Mouse (Mus musculus) adrenal gland (tissue): ENCODE measurements around the gene Gm19684.
"Not testable (repeated sequence)": the region's sequence is repeated elsewhere in the genome, so short reads cannot be mapped to it uniquely, and the experiment has no call there.

Experiments
- intact Hi-C: fragments of 180-260 bp; cut with DNase I; formaldehyde crosslinking; loops from one replicate; pipeline ENCODE4 v1.15.1; 2025

Gene Gm19684

DNA sequence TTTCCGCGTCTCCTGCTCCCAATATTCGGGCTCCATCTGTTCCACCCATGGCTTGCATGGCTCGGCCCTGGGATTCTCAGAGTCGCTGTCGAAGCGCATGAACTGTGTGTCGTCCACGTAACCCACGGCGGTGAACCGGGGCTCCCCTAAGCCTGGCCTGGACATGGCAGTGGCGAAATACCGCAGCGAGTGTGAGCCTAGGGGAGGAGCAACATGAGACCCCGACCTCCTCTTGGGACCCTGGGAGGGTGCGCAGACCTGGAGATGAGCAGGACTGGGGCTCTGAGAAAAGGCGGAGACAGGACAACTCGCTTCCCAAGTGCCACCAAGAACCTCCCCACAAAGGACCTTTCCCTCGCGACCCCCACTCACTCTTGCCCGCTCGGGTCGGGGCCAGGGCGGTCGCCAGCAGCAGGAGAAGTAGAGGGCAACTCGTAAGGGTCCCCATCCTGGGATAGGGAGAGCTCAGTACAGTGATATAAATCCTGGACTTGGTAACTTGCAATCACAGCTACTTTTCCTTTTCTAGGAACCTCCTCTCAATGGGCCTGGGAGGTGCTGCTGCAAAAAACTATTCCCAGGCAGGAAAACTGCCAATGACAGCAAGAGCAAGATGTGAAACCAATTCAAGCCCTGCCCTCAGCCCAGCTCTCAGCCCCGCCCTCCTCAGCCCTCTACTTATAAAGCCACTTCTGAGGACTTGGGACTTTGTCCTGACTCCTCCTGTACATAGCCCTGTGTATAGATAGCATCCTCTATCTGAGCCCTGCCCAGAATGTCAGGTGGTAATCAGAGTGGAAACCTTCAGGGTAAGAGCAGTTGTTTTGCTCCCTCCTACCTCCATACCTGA is 7.7 kb downstream of the Gm19684 start, which contains the start of gene Gm7030:
Gm7030 (minus strand) TSS at position 458 of the 850 bp plus-strand sequence.
- intact Hi-C loops: not testable (repeated sequence)

DNA sequence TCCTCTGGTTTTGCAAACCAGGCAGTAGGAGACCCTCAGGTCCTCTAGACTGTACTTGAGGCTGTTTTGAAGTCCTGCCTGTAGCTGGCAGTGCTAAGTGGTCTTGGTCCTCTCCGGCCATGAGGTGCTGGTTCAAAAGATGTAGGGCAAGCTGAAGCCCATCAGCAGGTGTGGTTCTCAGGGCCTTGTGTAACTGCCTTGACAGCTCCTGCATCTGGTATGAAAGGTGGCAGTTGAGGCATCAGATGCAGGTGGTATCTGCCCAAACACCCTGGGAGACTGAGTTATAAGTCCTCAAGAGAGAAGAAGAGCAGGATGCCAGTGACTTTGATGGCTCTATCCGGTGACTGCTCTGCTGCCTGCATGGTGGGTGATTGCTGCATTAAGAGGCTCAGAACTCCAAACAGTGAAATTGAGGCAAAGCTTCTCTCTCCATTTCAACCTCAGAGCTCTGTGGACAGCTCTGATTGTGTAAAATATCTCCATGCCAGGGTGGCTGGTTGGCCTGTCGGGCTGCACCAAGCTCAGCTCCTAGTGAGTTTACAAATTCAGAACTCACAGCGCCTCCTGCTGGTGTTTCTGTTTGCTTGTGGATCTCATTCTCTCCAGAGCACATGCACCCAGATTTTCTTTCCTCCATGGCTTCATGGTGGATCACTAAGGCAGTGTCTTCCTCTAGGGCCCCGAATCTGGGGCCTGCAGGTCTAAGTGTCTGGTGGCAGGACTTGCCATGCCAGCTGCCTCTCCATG is 10.2 kb downstream of the Gm19684 start:
- intact Hi-C loops: loop anchor here (10.0 kb wide), 1 partner anchor 67 kb away; no protein-coding TSS in a partner anchor

DNA sequence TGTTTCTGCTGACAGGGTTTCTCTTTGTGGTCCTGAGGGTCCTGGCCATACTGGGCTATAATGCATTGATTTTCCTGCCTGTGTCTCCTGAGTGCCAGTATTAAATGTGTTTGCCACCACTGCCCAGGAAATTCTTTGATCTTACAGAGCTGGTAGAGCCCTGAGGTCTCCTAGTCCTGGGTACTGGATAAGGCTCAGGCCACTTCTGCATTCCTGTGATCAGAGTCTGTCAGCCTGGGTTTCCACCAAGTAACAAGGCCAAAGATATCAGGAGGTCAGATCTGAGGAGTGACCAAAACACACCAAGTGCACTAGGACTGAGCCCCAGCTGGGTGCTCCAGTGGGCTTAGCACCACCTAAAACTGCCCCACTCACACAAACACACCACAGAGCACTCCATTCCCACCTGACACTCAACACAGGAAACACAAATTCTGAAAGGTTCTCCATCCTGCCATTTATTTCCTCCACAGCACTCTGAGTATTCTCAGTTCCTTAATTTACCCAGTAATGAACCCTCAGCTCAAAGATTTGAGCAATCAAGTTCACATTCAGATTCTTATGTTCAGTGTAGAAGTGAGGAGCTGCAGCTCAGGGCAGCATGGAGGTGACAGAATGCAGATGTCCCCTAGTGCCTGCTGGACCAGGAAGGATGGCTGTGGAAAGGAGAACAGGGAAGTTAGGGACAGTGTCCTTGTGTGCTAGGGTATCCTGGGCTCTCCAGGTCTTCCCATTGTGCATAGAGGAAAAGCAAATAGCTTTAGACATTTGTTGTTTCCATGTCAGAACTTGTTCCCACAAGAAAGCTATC is 14.1 kb downstream of the Gm19684 start:
- intact Hi-C loops: loop anchor here (10.0 kb wide), 1 partner anchor 71 kb away; no protein-coding TSS in a partner anchor

DNA sequence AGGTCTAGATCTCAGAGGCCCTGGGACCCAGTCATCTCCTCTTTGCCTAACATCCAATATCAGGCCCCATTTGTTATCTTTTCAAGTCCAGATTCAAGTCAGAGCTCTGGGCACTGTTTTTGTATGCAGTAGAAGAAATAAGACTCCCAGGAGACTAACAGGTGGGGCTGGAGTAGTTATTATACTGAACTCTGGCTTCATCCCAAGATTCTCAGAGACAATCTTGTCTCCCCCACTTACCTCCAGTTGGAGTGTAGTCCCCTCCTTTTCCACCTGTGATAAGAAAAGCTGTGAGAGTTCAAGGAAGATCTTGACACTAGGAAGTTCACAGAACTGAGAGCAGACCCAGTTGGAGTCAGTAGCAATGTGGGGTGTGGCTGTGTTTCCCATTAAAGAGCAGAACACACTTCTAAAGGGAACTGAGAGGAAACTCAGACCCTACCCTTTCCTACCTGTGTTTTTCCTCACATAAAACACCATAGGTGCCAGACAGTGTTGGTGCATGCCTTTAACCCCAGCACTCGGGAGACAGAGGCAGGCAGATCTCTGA is 14.9 kb downstream of the Gm19684 start:
- intact Hi-C loops: loop anchor here (10.0 kb wide), 1 partner anchor 72 kb away; no protein-coding TSS in a partner anchor

DNA sequence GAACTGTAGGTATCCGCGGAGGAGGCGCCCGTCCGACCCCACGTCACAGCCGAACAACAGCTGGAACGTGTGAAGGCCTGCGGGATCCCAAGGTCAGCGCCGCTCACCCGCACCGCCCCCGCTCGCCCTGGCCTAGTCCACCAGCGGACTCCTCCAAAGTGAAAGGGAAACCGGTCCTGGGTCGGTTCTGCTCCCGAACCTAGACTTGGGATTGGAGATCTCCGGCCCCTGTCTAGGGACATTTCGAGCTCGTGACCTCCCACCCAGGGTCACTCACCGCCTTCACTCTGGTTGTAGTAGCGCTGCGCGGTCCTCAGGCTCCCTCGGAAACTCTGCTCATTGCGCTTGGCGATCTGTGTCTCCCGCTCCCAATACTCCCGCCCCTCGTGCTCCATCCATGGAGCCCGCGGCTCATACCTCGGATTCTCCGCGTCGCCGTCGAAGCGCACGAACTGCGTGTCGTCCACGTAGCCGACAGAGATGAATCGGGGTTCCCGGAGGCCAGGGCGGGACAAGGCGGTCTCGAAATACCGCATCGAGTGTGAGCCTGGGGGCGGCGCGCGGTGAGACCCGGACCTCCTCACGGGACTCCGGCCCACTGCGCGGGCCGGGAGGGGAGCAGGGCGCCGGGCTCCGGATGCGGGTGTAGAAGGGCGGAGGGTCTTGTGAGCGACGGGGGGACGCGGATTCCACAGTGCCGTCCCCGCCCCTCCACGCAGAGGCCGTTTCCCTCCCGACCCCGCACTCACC is 23.8 kb downstream of the Gm19684 start:
- intact Hi-C loops: no loop called here

DNA sequence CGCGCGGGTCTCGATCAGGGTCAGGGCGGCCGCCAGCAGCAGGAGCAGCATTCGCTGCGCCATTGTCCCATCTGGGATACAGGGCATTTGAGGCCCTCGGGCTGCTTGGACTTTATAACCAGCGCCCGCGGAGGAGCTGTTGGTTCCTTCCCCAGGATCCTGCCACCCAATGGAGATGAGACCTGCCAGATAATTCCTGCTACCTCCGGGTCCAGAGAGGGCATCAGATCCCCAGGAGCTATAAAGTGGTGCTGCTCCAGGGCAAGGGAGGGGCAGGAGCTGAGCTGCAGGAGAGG is 24.3 kb downstream of the Gm19684 start:
- intact Hi-C loops: not testable (repeated sequence)

DNA sequence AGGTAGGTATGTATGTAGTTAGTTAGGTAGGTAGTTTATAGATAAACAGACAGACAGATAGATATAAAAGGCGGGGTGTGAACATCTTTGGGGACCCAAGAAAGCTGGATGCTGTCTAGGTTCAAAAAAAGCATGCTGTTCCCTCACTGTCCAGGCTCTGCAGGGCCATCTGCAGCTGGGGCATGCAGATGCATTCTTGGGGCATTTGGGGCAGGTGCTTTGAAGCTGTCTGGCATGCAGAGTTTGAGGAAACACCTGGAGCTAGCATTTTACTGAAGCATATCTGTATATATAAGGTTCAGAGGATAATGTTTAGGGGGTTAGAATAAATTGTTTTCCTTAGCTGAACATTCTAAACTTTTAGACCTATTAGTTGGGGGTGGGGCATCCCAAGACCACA is 25.5 kb downstream of the Gm19684 start:
- intact Hi-C loops: not testable (repeated sequence)

DNA sequence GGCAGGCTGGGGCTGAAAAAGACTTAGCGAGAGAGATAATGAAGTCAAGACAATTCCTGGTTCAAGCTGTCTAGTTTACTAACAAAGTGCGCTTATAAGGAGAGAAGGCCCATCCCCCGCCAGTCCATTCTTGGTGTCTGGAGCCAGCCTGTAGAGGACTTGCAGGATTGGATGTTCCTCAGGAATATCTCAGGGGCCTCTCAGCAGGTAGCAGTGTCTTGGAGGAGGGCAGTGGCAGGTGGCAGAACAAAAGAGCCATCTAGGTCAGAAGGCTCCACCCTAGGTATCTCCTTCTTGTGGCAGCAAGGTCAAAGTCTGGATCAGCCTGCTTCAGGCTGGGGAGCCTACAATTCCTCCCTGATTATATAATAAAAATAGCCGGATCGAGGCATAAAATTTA is 27.0 kb downstream of the Gm19684 start:
- intact Hi-C loops: not testable (repeated sequence)

DNA sequence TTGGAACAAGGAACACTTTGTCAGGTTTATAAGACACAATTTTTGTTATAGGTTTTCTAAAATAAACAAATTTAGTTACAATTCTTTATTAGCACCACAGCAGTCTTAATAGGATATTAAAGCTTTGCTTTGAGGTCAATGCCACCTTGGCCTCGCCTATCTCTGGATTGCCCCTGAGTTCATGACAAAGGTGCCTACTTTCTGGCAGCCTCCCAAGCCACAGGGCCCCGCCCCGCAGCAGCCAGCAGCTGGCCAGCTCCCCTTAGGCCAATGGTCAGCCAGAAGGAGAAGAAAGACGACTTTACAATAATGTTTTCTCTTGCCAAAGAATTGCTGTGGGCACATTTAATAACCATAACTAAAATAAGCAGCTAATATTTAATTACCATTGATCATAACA is 29.7 kb downstream of the Gm19684 start:
- intact Hi-C loops: not testable (repeated sequence)

DNA sequence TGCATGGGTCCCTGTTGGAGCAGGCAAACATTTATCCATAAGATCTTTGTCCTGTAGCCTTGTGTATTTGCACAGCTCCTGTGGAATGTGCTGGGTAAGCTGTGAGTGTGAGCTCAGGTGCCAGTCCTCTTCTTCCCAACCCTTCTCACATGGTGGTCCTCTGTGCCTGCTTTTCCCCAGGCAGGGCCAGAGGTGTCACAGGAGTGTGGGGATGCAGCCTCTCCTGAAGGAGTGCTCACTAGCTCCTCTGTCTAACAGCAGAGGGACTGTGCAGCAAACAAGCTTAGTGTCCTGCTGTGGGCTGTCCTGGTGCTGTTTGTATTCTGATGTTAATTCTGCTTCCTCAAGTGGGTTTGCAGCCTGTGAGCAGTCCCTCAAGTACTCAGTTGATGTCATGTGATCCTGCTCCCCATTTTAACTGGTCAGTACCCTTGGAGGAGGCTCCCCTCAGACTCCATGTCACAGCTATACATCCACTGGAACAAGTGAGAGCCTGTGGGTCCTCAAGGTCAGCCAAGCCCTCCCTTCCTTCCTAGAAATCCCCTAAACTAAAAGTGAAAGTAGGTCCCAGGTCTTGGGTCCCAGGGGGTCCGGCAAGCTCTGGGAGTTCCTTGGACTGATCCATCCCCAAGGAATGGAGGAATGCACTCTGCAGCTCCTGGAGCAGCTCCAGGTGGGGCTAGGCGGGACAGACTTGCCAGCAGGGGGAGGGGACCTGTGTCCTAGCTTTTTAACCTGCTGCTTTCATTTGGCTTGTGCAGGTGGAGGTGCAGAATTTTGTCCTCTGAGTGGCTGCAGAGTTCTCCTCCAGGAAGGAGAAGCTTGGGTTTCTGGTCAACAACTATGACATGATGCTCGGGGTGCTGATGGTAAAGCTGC is 33.0 kb downstream of the Gm19684 start:
- intact Hi-C loops: no loop called here

DNA sequence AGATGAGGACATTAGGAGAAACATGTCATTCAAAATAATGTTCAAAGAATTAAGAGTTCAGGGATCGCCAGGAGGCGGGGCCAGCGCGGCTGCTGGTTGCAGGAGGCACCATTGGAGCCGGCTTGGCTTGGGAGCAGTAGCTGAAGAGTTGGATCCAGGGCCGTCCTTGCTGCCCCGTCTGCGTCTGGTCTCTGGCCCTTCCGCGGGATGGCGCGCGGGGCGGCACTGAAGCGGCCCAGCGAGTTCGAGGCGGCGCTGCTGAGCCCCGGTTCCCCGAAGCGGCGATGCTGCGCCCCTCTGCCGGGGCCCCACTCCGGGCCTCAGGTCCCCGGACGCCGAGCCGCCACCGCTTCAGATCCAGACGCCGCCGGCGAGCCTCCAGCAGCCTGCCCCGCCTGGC is 36.3 kb downstream of the Gm19684 start:
- intact Hi-C loops: not testable (repeated sequence)

DNA sequence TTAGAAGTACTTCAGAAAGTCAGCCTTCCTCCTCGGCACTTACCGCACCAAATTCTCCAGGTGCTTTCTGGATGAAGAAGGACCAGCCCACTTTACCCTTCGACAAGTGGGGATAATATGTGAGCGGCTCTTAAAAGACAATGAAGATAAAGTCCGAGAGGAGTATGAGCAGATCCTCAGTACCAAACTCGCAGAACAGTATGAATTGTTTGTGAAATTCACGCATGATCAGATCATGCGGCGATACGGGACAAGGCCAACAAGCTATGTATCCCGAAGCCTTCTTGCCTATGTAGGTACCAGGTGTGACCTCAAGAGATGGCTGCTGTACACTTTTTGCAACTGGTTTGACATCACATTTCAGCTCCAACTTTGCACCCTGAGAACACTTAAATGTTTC is 36.8 kb downstream of the Gm19684 start:
- intact Hi-C loops: not testable (repeated sequence)

DNA sequence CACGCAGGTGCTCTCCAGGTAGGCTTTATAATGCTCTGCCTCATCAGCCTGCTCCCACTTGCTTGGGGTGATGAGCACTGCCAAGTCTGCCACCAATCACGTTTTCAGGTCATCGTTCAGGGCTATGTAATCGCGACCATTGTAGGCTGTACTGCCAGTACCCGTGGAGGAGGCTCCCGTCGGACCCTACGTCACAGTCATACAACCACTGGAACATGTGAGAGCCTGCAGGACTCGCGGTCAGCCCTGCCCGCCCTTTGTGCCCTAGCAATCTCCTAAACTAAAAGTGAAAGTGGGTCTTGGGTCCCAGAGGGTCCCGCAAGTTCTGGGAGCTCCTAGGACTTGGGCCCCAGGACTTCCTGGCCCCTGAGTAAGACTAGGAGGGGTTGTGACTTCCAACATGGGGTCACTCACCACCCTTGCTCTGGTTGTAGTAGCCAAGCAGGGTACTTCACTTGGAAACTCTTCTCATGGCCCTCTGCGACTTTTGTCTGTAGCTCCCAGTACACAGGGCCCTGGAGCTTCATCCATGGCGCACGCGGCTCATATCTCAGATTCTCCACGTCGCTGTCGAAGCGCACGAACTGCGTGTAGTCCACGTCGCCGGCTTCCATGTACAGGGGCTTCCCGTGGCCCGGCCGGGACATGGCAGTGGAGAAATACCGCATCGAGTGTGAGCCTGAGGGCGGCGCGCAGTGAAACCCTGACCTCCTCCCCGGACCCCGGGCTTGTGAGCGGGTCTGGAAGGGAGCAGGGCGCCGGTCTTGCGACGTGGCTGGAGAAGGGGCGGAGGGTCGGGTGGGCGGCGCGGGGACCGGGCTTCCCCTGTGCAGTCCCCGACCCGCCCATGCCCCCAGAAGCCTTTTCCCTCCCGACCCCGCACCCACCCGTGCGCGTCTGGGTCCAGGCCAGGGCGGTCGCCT is 39.9 kb downstream of the Gm19684 start:
- intact Hi-C loops: no loop called here

DNA sequence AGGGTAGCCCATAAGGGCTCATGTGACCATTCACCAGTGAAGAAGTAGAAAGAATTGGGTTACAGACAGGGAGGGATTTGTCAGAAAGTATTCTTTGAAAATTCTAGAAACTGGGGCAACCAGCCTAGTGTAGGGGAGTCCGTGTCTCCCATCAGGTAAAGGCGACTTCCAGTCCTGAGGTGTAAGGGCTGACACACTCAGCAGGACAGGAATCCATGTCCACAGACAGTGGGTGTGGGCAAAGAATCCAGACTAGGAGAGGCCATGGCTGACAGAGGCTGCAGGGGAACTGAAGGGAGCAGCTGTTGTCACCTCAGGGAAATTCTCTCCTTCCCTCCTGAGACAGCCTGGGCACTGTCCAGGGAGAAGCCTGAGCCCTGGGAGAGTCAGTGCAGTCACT is 45.4 kb downstream of the Gm19684 start:
- intact Hi-C loops: not testable (repeated sequence)

DNA sequence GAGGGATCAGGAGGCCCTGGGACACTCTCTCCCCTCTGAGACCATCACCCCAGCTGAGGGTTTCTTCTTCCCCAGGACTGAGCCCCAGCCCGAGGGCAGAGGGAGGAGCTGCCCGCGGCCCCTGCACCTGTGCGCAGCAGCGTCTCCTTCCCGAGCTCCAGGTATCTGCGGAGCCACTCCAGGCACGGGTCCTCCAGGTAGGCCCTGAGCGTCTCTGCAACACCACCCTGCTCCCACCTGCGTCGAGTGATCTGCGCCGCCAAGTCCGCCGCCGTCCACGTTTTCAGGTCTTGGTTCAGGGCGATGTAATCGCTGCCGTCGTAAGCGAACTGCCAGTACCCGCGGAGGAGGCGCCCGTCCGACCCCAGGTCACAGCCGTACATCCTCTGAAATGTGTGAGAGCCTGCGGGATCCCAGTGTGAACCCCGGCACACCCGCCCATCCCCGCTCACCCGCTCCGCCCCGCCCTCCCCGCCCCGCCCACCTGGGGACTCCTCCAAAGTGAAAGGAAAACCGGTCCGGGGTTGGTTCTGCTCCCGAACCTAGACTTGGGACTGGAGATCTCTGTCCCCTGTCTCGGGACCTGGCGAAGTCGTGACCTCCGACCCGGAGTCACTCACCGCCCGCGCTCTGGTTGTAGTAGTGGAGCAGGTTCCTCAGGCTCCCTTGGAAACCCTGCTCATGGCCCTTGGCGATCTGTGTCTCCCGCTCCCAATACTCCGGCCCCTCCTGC is 46.0 kb downstream of the Gm19684 start:
- intact Hi-C loops: no loop called here

DNA sequence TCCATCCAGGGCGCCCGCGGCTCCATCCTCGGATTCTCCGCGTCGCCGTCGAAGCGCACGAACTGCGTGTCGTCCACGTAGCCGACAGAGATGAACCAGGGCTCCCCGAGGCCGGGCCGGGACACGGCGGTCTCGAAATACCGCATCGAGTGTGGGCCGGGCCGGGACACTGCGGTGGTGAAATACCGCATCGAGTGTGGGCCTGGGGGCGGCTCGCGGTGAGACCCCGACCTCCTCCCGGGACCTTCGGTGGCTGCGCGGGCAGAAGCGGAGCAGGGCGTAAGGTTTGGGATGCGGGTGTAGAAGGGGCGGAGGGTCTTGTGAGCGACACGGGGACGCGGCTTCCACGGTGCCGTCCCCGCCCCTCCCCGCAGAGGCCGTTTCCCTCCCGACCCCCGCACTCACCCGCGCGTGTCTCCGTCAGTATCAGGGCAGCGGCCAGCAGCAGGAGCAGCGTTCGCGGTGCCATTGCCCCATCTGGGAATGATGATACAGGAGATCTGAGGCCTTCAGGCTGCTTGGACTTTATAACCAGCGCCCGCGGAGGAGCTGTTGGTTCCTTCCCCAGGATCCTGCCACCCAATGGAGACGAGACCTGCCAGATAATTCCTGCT is 46.7 kb downstream of the Gm19684 start, which contains the start of gene Gm8909:
Gm8909 (minus strand) TSS at position 499 of the 614 bp plus-strand sequence.
- intact Hi-C loops: no loop called here

DNA sequence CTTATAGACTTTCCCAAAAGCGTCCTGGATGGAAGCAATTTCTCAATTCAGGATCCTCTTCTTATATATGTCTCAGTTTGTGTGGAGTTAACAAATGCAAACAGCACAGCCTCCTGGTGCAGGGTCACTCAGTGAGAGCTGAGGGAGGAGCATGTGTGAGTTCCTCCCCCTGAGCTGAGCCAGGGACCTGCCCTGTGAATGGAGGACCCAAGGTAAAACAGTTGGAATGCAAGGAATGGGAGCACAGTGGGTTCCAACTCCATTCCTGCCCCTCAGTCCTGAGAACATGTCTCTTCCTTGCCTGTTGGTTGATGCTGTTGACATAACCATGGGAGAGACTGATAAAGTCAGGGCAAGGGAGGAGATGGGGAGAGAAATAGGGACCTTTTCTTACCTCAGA is 47.6 kb downstream of the Gm19684 start:
- intact Hi-C loops: not testable (repeated sequence)
